Mouse (Mus musculus): Measurements from ENCODE around the gene Olfr1425. TPM values are rescaled to one million over a fixed set of nuclear protein-coding genes. Genes with fewer than 3 reads are reported as not detected.

Olfr1425 gene
- not detected in 2 replicates for polyA plus RNA-seq (2012; rRNA removed)

DNA sequence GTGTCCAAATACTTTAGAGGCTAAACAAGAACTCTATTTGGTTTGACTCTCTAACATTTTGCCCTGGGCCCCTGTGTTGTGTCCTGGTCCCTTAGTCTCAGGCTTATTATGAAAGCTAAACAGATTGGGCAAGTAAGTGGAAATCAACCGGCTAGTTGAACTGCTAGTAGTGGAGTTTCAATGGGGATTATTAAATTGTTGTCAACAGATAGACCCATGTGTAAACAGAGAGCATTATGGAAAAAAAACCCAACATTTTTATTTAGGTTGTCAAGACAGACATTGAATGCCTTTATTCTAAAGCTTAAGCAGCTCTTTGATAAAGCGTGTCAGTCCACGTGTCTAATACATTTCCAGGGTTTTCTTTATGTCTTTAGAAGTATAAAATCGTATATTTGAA is at the start of gene Olfr1425:
Gene Olfr1425 (minus strand): TSS at position 101 of the 400 bp plus-strand sequence.

GRCm38 (mm10) chr19:12123103-12123502 is 45.6 kb upstream of the Olfr1425 start, which contains the start of gene Olfr76:
Olfr76 (minus strand) TSS chr19:12123203.

GRCm38 (mm10) chr19:12115797-12116196 is 38.3 kb upstream of the Olfr1425 start, which contains the start of gene Olfr1428:
Olfr1428 (minus strand) TSS chr19:12115897.

DNA sequence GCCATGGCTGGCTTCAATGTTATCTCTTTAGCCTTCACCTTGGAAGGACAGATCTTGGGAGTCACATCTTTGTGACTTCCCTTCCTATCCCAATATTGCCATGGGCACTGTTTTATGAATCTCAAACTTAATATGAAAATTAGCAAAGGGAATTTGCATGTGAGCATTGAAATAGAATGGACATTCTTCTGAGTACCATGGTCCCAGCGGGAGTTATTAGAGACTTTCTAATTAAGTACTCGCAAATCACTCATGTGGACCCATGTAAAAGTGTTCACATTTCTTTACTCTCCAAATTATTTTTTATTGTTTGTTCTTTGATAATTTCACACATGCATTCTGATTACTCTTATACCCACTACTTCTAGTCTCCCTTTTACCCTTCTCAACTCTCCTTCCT is 25.7 kb upstream of the Olfr1425 start, which contains the start of gene Olfr1427:
Gene Olfr1427 (minus strand): TSS at position 101 of the 400 bp plus-strand sequence.

GRCm38 (mm10) chr19:12091913-12092312 is 14.4 kb upstream of the Olfr1425 start, which contains the start of gene Olfr1426:
Olfr1426 (minus strand) TSS chr19:12092013.

DNA sequence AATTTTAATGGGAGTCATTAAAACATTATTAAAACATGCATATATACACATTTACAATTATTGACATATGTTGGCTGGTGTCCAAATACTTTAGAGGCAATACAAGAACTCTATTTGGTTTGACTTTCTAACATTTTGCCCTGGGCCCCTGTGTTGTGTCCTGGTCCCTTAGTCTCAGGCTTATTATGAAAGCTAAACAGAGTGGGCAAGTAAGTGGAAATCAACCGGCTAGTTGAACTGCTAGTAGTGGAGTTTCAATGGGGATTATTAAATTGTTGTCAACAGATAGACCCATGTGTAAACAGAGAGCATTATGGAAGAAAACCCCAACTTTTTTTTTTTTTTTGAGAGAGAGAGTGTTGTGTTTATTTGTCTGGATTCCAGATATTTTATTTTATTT is 14.9 kb downstream of the Olfr1425 start, which contains the start of gene Olfr1424:
Gene Olfr1424 (minus strand): TSS at position 101 of the 400 bp plus-strand sequence.

GRCm38 (mm10) chr19:12041217-12041616 is 36.3 kb downstream of the Olfr1425 start, which contains the start of gene Olfr1423:
Olfr1423 (minus strand) TSS chr19:12041317.

Other genes starting within 250 kb of the Olfr1425 start
- not detected in 2 replicates for gene Olfr1417, start 238.5 kb downstream of the Olfr1425 start, polyA plus RNA-seq (2012; rRNA removed)
- not detected in 2 replicates for gene Olfr1418, start 216.7 kb downstream of the Olfr1425 start, polyA plus RNA-seq (2012; rRNA removed)
- gene Olfr1419, start 202.6 kb downstream of the Olfr1425 start, polyA plus RNA-seq (2012; rRNA removed) = not detected in 2 replicates
- not detected in 2 replicates for gene Olfr1420, start 191.2 kb downstream of the Olfr1425 start, polyA plus RNA-seq (2012; rRNA removed)
- 6.7 and 7.9 TPM in 2 replicates for gene Patl1, start 165.3 kb downstream of the Olfr1425 start, polyA plus RNA-seq (2012; rRNA removed)
- gene Osbp, start 111.8 kb downstream of the Olfr1425 start, polyA plus RNA-seq (2012; rRNA removed) = 11.7 and 13.4 TPM in 2 replicates
- not detected in 2 replicates for gene Olfr1423, start 36.4 kb downstream of the Olfr1425 start, polyA plus RNA-seq (2012; rRNA removed)
- gene Olfr1424, start 15.0 kb downstream of the Olfr1425 start, polyA plus RNA-seq (2012; rRNA removed) = not detected in 2 replicates
- gene Olfr1426, start 14.3 kb upstream of the Olfr1425 start, polyA plus RNA-seq (2012; rRNA removed) = not detected in 2 replicates
- gene Olfr1427, start 25.6 kb upstream of the Olfr1425 start, polyA plus RNA-seq (2012; rRNA removed) = not detected in 2 replicates
- gene Olfr1428, start 38.2 kb upstream of the Olfr1425 start, polyA plus RNA-seq (2012; rRNA removed) = not detected in 2 replicates
- gene Olfr76, start 45.5 kb upstream of the Olfr1425 start, polyA plus RNA-seq (2012; rRNA removed) = not detected in 2 replicates
- gene Olfr1555-ps1, start 92.4 kb upstream of the Olfr1425 start, polyA plus RNA-seq (2012; rRNA removed) = not detected in 2 replicates
- gene Olfr1431, start 122.9 kb upstream of the Olfr1425 start, polyA plus RNA-seq (2012; rRNA removed) = not detected in 2 replicates
- not detected in 2 replicates for gene Olfr1432, start 154.9 kb upstream of the Olfr1425 start, polyA plus RNA-seq (2012; rRNA removed)
- not detected in 2 replicates for gene Olfr262, start 163.9 kb upstream of the Olfr1425 start, polyA plus RNA-seq (2012; rRNA removed)
- not detected in 2 replicates for gene Olfr235, start 183.3 kb upstream of the Olfr1425 start, polyA plus RNA-seq (2012; rRNA removed)
- gene Olfr1434, start 202.1 kb upstream of the Olfr1425 start, polyA plus RNA-seq (2012; rRNA removed) = not detected in 2 replicates
- gene Olfr1436, start 221.4 kb upstream of the Olfr1425 start, polyA plus RNA-seq (2012; rRNA removed) = not detected in 2 replicates
- not detected in 2 replicates for gene Olfr1437, start 247.4 kb upstream of the Olfr1425 start, polyA plus RNA-seq (2012; rRNA removed)

Measured in liver, embryonic 18 days (tissue).